ENCODE assay signal across 18 mouse cellular contexts in genomic region chr19:45640691-45641090, GRCm38 (mm10). TPM values are rescaled to one million over a fixed set of nuclear protein-coding genes. Genes with fewer than 3 reads are reported as not detected.
DNase-seq lines count a peak whose midpoint lies in the region; TF ChIP-seq lines count a peak whose summit lies in the region.
"Had no signal": no experiment of that assay in that cellular context is flagged by ENCODE, and none has a peak within 500 bp of the region (broad histone marks: within the 10 kb centered on the region; RNA-seq: fewer than 3 reads in every experiment).

No protein-coding gene starts in this region.

- TF ChIP-seq CTCF in layer of hippocampus, adult 2 months (conservative IDR thresholded peaks at IDR 0.05), result no peak

- no peak overlapping the region for H3K27ac ChIP-seq in layer of hippocampus, adult 2 months
- H3K27ac ChIP-seq: embryonic facial prominence, embryonic 10.5 days; embryonic facial prominence, embryonic 12.5 days; forebrain, embryonic 13.5 days; forebrain, embryonic 15.5 days had no signal

- no peak overlapping the region for H3K4me3 ChIP-seq in layer of hippocampus, adult 2 months
- H3K4me3 ChIP-seq: embryonic facial prominence, embryonic 10.5 days; embryonic facial prominence, embryonic 12.5 days; forebrain, embryonic 13.5 days; forebrain, embryonic 15.5 days had no signal

- DNase-seq in adrenal gland, adult 8-10 months, result peak; percentile 10
- no peak for DNase-seq in adrenal gland, postnatal 4 days (ENCODE audit: low spot score in 2 of 2)
- peak; percentile 46 for DNase-seq in adrenal gland, postnatal 14 days
- no peak for DNase-seq in adrenal gland, adult 2 months
- DNase-seq in adrenal gland, postnatal 25 days, result peak; percentile 21
- peak; percentile 30 for DNase-seq in gonadal fat pad, adult 2 months (ENCODE audit: low read depth)
- no peak for DNase-seq in layer of hippocampus, adult 2 months (ENCODE audit: low spot score in 2 of 2)
- DNase-seq: B cell, adult 2 months; cerebellum, adult 11-12 months; cerebellum, adult 2 months; cerebellum, adult 9-10 months; cerebellum, postnatal 10 days; cerebellum, postnatal 25 days; forebrain, postnatal 0 days had no signal

RNA-seq across cellular contexts. Expression of gene Fbxw4, which starts 19.4 kb away (rescaled TPM):
- total RNA-seq in adrenal gland, adult 8-10 months (2022), result 10 to 100 TPM; 25.6 to 36.1 (median 30.8) TPM
- total RNA-seq in adrenal gland, postnatal 4 days (2021), result 10 to 100 TPM; 29.3 to 31.6 TPM
- total RNA-seq in adrenal gland, postnatal 14 days (2021), result 29.5 and 31.8 TPM in 2 replicates
- total RNA-seq in adrenal gland, adult 2 months (2021), result 10 to 100 TPM; 30.0 to 34.4 TPM
- polyA plus RNA-seq in adrenal gland, adult 2 months (2012; rRNA removed), result 145 and 199 TPM in 2 replicates
- total RNA-seq in adrenal gland, postnatal 25 days (2021), result 32.2 and 33.8 TPM in 2 replicates
- polyA plus RNA-seq in gonadal fat pad, adult 2 months (2012; rRNA removed), result 85.9 and 114 TPM in 2 replicates
- total RNA-seq in layer of hippocampus, adult 2 months (2021), result 10 to 100 TPM; 35.4 to 38.7 TPM

Comparison
In these comparisons a context has a peak if more than half of its experiments do, and no peak if none do; other contexts are left out.
1. DNase-seq: peak in adrenal gland, adult 8-10 months (single experiment), adrenal gland, postnatal 14 days (single experiment), adrenal gland, postnatal 25 days (single experiment) and gonadal fat pad, adult 2 months (single experiment); none in adrenal gland, postnatal 4 days (0 of 2), adrenal gland, adult 2 months (single experiment) and layer of hippocampus, adult 2 months (0 of 2).